Mouse (Mus musculus): ENCODE measurements around the gene Trim28.

The Trim28 gene

DNA sequence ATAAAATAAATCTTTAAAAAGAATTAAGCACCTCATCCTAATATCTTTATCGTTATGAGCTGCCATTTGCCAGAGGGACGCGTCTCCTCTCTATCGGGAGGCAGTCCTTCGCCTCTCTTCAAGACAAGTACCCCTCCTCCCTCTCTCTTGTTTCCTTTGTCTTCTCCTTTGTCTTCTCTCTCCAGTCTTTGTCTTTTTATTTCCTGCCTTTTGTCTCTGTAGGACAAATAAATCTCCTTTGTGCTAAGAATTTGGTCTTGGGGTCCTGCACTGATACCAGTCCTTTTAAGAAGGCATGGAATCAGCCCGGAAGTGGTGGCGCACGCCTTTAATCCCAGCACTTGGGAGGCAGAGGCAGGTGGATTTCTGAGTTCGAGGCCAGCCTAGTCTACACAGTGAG, 60.6 kb downstream of the Trim28 start:
- DNase-seq (ENCODE audit: low spot score in 2 of 2), result no peak

DNA sequence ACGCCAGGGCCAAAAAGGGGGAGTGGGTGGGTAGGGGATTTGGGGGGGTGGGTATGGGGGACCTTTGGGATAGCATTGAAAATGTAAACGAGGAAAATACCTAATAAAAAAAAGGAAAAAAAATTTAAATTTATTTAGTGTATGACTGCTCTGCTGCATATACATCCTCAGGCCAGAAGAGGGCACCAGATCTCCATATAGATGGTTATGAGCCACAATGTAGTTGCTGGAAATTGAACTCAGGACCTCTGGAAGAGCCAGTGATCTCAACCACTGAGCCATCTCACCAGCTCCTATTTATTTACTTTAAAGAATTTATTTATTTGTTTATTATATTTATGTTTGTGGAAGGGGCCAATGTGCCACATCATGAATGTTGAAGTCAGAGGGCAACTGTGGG, 64.5 kb downstream of the Trim28 start:
- DNase-seq (ENCODE audit: low spot score in 2 of 2), result peak in 1 of 2 experiments; percentile 44

DNA sequence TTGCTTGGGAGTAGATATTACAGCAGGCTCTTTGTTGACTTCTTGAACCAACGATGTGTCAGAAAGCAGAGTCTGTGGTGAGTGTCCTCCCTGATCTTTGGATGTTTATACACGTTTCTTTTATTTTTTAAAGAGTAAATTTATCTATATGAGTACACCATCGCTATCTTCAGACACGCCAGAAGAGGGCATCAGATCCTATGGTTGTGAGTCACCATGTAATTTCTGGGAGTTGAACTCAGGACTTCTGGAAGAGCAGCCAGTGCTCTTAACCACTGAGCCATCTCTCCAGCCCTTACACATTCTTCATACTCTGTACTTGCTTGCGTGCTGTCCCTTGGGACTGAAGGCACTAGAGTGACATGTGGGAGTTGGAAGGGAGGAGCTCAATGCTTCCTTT, 73.4 kb downstream of the Trim28 start:
- no peak for DNase-seq (ENCODE audit: low spot score in 2 of 2)

Measured in spleen, postnatal 4 days (tissue).